Mouse (Mus musculus): ENCODE results near the gene Wdr62. TPM values are rescaled to one million over a fixed set of nuclear protein-coding genes. Genes with fewer than 3 reads are reported as not detected.

The Wdr62 gene
- polyA plus RNA-seq, 1 experiment from 2014 or later = 3.1 TPM

GRCm38 (mm10) chr7:30200200-30200599 lies 80.0 kb downstream of the Wdr62 start:
- no peak overlapping the region for H3K9ac ChIP-seq (replicated peaks)
- no peaks in the 10 kb centered on the region for H3K9me3 ChIP-seq (ENCODE audit: low read length)
- ATAC-seq (no peak), DNase-seq (no peak)
- H3K27ac ChIP-seq (ENCODE audit: low read depth) = no peak overlapping the region
- WGBS (ENCODE audit: insufficient replicate concordance) = 76% methylated on average over 5 of the region's 5 CpGs
- no peaks in the 10 kb centered on the region for H3K36me3 ChIP-seq (replicated peaks; ENCODE audit: insufficient read depth, low read length)
- H3K4me3 ChIP-seq (ENCODE audit: low read depth, low read length) = no peak overlapping the region
- TF ChIP-seq CTCF (IDR thresholded peaks at IDR 0.05; ENCODE audit: low read depth) = no peak
- TF ChIP-seq EP300 (IDR thresholded peaks at IDR 0.05; ENCODE audit: low read depth) = no peak
- no peak overlapping the region for H3K4me2 ChIP-seq (ENCODE audit: low read depth, low read length)
- H3K27me3 ChIP-seq (ENCODE audit: insufficient read depth, low read length) = no peaks in the 10 kb centered on the region
- peaks cover 12% of the 10 kb centered on the region for H3K4me1 ChIP-seq (ENCODE audit: insufficient read depth)

DNA sequence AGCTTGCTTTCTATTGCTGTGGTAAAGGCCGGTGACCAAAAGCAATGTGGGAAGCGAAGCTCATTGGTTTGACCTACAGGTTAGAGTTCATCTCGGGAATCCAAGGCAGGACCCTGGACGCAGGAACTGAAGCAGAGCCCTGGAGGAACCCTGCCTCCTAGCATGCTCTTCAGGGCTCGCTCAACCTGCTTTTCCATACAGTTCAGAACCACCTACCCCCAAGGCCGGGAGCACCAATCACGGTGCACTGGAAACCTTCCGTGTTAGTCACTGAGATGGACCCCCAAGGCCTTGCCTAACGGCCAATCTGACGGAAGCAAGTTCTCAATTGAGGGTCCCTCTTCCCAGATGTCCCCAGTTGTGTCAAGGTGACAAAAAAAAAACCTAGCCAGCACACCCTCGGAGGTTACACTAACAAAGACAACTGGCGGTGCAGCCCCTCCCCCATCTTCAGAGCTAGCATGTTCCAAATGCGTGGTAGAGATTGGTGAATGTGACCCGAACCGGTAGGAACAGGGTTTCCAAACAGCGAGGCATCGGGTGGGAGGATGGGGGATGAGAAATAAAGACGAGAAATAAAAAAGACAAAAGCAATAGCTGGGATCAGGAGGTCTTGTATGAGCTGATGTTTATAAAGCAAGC lies 80.6 kb downstream of the Wdr62 start:
- WGBS (ENCODE audit: insufficient replicate concordance) = 79% methylated on average over 18 of the region's 18 CpGs
- Histone ChIP-seq H3K27me3 (ENCODE audit: insufficient read depth, low read length) (no peaks in the 10 kb centered on the region), H3K36me3 (replicated peaks; ENCODE audit: insufficient read depth, low read length) (no peaks in the 10 kb centered on the region), H3K4me1 (ENCODE audit: insufficient read depth) (peaks cover 14% of the 10 kb centered on the region), H3K9me3 (ENCODE audit: low read length) (no peaks in the 10 kb centered on the region), H3K9ac (replicated peaks) (no peak overlapping the region), H3K4me2 (ENCODE audit: low read depth, low read length) (no peak overlapping the region), H3K4me3 (ENCODE audit: low read depth, low read length) (no peak overlapping the region), H3K27ac (ENCODE audit: low read depth) (no peak overlapping the region)
- ATAC-seq = no peak
- TF ChIP-seq EP300 (IDR thresholded peaks at IDR 0.05; ENCODE audit: low read depth) (no peak), CTCF (IDR thresholded peaks at IDR 0.05; ENCODE audit: low read depth) (no peak)
- DNase-seq = no peak

DNA sequence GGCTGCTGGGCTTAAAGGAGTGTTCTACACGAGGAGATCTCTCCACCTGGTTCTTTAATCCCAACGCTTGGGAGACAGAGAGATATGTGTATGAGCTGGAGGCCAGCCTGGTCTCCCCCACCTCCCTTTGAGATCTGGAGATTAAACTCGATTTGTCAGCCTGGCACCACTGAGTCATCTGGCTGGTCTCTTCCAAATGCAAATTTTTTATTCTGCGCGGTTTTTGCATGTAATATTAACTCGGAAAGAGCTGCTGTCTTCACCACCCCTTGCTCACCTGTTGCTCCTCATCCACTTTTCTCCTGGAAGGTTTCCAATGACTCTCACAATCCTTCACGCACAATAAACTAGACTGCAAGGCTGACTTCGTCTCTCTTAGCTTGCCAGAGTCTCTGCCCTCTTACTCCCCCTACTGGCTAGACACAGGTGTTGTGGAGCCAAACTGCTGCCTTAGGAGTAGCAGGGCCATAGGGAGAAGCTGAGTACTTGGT lies 81.7 kb downstream of the Wdr62 start, which contains the start of gene Capns1:
Capns1 (minus strand) TSS at position 331 of the 491 bp plus-strand sequence.
- no peak within 1 kb of the TSS for H3K9ac ChIP-seq (replicated peaks)
- peaks cover 16% of the 10 kb centered on the region for H3K4me1 ChIP-seq (ENCODE audit: insufficient read depth)
- H3K4me3 ChIP-seq (ENCODE audit: low read depth, low read length) = no peak within 1 kb of the TSS
- H3K36me3 ChIP-seq (replicated peaks; ENCODE audit: insufficient read depth, low read length) = no peaks in the 10 kb centered on the region
- no peak within 1 kb of the TSS for H3K27ac ChIP-seq (ENCODE audit: low read depth)
- 13% methylated on average over 8 of the region's 8 CpGs for WGBS (ENCODE audit: insufficient replicate concordance)
- H3K27me3 ChIP-seq (ENCODE audit: insufficient read depth, low read length) = no peaks in the 10 kb centered on the region
- no peak for ATAC-seq
- peak; percentile 67 for DNase-seq
- 0 out of 2 replicates have a peak within 1 kb of the TSS, but pooled peaks have one; percentile 15 for H3K4me2 ChIP-seq (ENCODE audit: low read depth, low read length)
- peak; percentile 95 for TF ChIP-seq CTCF (IDR thresholded peaks at IDR 0.05; ENCODE audit: low read depth)
- no peak for TF ChIP-seq EP300 (IDR thresholded peaks at IDR 0.05; ENCODE audit: low read depth)
- no peaks in the 10 kb centered on the region for H3K9me3 ChIP-seq (ENCODE audit: low read length)

GRCm38 (mm10) chr7:30197592-30198129 lies 82.6 kb downstream of the Wdr62 start:
- DNase-seq (no peak), ATAC-seq (no peak)
- Histone ChIP-seq H3K4me1 (ENCODE audit: insufficient read depth) (peaks cover 20% of the 10 kb centered on the region), H3K27me3 (ENCODE audit: insufficient read depth, low read length) (no peaks in the 10 kb centered on the region), H3K9me3 (ENCODE audit: low read length) (no peaks in the 10 kb centered on the region), H3K4me2 (ENCODE audit: low read depth, low read length) (no peak overlapping the region), H3K36me3 (replicated peaks; ENCODE audit: insufficient read depth, low read length) (0 out of 2 replicates have a peak, but pooled peaks cover 3% of the 10 kb centered on the region), H3K9ac (replicated peaks) (no peak overlapping the region), H3K4me3 (ENCODE audit: low read depth, low read length) (no peak overlapping the region), H3K27ac (ENCODE audit: low read depth) (no peak overlapping the region)
- TF ChIP-seq EP300 (IDR thresholded peaks at IDR 0.05; ENCODE audit: low read depth) (no peak), CTCF (IDR thresholded peaks at IDR 0.05; ENCODE audit: low read depth) (no peak)
- WGBS (ENCODE audit: insufficient replicate concordance) = 58% methylated on average over 5 of the region's 5 CpGs

GRCm38 (mm10) chr7:30196171-30196570 lies 84.0 kb downstream of the Wdr62 start:
- Histone ChIP-seq H3K36me3 (replicated peaks; ENCODE audit: insufficient read depth, low read length) (peaks cover 17% of the 10 kb centered on the region), H3K4me2 (ENCODE audit: low read depth, low read length) (no peak overlapping the region), H3K4me1 (ENCODE audit: insufficient read depth) (peaks cover 20% of the 10 kb centered on the region), H3K27me3 (ENCODE audit: insufficient read depth, low read length) (no peaks in the 10 kb centered on the region), H3K27ac (ENCODE audit: low read depth) (no peak overlapping the region), H3K9me3 (ENCODE audit: low read length) (no peaks in the 10 kb centered on the region), H3K9ac (replicated peaks) (no peak overlapping the region), H3K4me3 (ENCODE audit: low read depth, low read length) (no peak overlapping the region)
- DNase-seq (peak; percentile 34), ATAC-seq (peak; percentile 49)
- WGBS (ENCODE audit: insufficient replicate concordance) = 65% methylated on average over 6 of the region's 6 CpGs
- TF ChIP-seq EP300 (IDR thresholded peaks at IDR 0.05; ENCODE audit: low read depth) (no peak), CTCF (IDR thresholded peaks at IDR 0.05; ENCODE audit: low read depth) (no peak)

DNA sequence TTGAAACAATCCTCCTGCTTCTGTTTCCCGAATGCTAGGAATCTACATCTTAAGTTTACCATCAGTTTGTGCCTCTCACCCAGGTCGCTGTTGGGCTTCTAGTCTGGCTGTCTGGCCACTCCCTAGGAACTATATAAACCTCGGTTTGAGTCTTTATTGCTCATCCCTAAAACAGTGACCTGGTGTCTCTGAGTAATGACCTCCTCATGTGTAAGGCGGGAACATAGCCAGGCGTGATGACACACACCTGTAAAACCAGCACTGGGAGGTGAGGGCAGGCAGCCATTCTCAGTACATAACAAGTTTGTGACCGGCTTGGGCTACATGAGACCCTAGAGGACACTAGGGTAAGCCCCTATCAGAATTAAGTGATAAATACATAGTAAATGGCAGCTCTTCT lies 84.8 kb downstream of the Wdr62 start:
- no peaks in the 10 kb centered on the region for H3K9me3 ChIP-seq (ENCODE audit: low read length)
- DNase-seq = no peak
- H3K27ac ChIP-seq (ENCODE audit: low read depth) = no peak overlapping the region
- H3K4me3 ChIP-seq (ENCODE audit: low read depth, low read length) = peak overlapping the region; percentile 80; the same call in 1 of the 2 replicates
- no peak overlapping the region for H3K9ac ChIP-seq (replicated peaks)
- no peak for TF ChIP-seq CTCF (IDR thresholded peaks at IDR 0.05; ENCODE audit: low read depth)
- no peak for TF ChIP-seq EP300 (IDR thresholded peaks at IDR 0.05; ENCODE audit: low read depth)
- H3K4me2 ChIP-seq (ENCODE audit: low read depth, low read length) = peak overlapping the region; percentile 83
- peaks cover 22% of the 10 kb centered on the region for H3K36me3 ChIP-seq (replicated peaks; ENCODE audit: insufficient read depth, low read length)
- 64% methylated on average over 6 of the region's 6 CpGs for WGBS (ENCODE audit: insufficient replicate concordance)
- peaks cover 20% of the 10 kb centered on the region for H3K4me1 ChIP-seq (ENCODE audit: insufficient read depth)
- no peaks in the 10 kb centered on the region for H3K27me3 ChIP-seq (ENCODE audit: insufficient read depth, low read length)
- no peak for ATAC-seq
